Mouse (Mus musculus) cortical plate, adult 2 months (tissue): ENCODE data around the gene Olfr374.
"Not testable (repeated sequence)": the region's sequence is repeated elsewhere in the genome, so short reads cannot be mapped to it uniquely, and the experiment has no call there.

Source experiments
- CTCF ChIP-seq: fragments of 200-500 bp; IDR thresholded peaks from 2 replicates; pipeline ENCODE4 v1.5.1; 2011; ENCODE audit warnings: mild to moderate bottlenecking, control low read depth, low read length; ENCODE audit not compliant: insufficient read depth; ENCODE audit errors: extremely low read depth
- POLR2A ChIP-seq: fragments of 200-500 bp; IDR thresholded peaks from 2 replicates; pipeline ENCODE4 v1.6.1; 2011; ENCODE audit warnings: mild to moderate bottlenecking, low read length, control low read depth; ENCODE audit not compliant: insufficient read depth; ENCODE audit errors: extremely low read depth

DNA sequence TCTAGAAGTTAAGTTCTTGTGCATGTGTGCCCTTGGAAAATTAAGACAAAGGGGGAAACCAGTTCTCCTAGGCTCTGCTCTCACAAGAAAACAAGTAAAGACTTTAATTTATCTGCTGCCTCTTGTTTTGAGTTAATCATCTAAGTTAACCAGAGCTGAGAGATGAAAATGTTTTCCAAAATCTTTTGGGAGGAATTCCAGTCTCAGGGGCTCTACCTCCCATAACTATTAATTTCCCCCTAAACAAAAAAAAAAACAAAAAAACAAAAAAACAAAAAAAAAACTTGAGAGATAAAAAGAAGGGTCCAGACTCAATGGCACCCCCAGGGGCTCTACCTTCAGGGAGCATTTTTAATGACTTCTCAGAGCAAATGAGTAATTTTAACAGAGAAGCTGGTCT is 24.0 kb upstream of the Olfr374 start, which contains the start of gene Olfr373:
- TF ChIP-seq CTCF, POLR2A: not testable (repeated sequence)
